14 mouse cellular contexts compared by ENCODE assay signal in the genomic region with DNA sequence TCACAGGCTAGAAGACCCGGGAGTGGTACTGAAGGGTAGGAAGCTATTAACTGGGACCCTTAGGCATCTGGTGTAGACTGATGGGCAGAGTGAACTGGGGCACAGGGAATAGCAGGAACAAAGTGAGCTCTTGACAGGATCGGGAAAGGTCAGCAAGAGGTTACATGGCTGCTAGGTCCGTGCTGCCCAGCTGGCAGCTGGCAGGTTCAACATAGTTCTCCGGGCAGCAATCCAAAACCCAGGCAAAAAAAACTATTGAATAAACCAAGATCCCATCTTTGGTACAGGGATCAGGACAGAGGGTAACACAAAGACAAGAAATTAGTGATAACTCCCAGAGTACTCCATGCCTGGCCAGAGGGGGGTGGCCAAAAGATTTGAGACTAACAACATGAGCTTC. TPM values are rescaled to one million over a fixed set of nuclear protein-coding genes. Genes with fewer than 3 reads are reported as not detected.
DNase-seq lines count a peak whose midpoint lies in the region; ATAC-seq lines count a peak whose summit lies in the region.
"Had no signal": no experiment of that assay in that cellular context is flagged by ENCODE, and none has a peak within 500 bp of the region (broad histone marks: within the 10 kb centered on the region; RNA-seq: fewer than 3 reads in every experiment).

No protein-coding gene starts in this region.

- H3K9ac ChIP-seq in hindbrain, embryonic 14.5 days: no peak overlapping the region
- H3K9ac ChIP-seq in hindbrain, embryonic 12.5 days: no peak overlapping the region
- no peak overlapping the region for H3K9ac ChIP-seq in neural tube, embryonic 12.5 days
- H3K9ac ChIP-seq in neural tube, embryonic 15.5 days (replicated peaks): no peak overlapping the region
- H3K9ac ChIP-seq: limb, embryonic 12.5 days had no signal

- H3K27me3 ChIP-seq in hindbrain, embryonic 14.5 days (ENCODE audit: control insufficient read depth, insufficient read depth, low read length): no peaks in the 10 kb centered on the region
- H3K27me3 ChIP-seq in hindbrain, embryonic 12.5 days: no peaks in the 10 kb centered on the region
- H3K27me3 ChIP-seq in neural tube, embryonic 12.5 days (replicated peaks): no peaks in the 10 kb centered on the region
- H3K27me3 ChIP-seq in neural tube, embryonic 15.5 days (replicated peaks): no peaks in the 10 kb centered on the region
- H3K27me3 ChIP-seq: limb, embryonic 12.5 days had no signal

- DNase-seq in cerebellum, postnatal 14 days: peak; percentile 29 to 39
- no peak for DNase-seq in cerebellum, postnatal 36 days
- DNase-seq in hindbrain, embryonic 14.5 days (ENCODE audit: low spot score): peak; percentile 37
- DNase-seq in kidney, postnatal 25 days: peak; percentile 68 to 74
- no peak for DNase-seq in c-Kit-positive CD71-positive TER-119-positive erythroid progenitor cells, embryonic 14.5 days (ENCODE audit: low spot score)
- DNase-seq: B cell, adult 2 months; cerebellum, adult 11-12 months; layer of hippocampus, adult 9-11 months had no signal

- H3K4me1 ChIP-seq in hindbrain, embryonic 14.5 days (replicated peaks; ENCODE audit: control insufficient read depth, insufficient read depth, low read length): no peaks in the 10 kb centered on the region
- no peaks in the 10 kb centered on the region for H3K4me1 ChIP-seq in hindbrain, embryonic 12.5 days
- no peaks in the 10 kb centered on the region for H3K4me1 ChIP-seq in neural tube, embryonic 12.5 days
- H3K4me1 ChIP-seq in neural tube, embryonic 15.5 days: no peaks in the 10 kb centered on the region
- H3K4me1 ChIP-seq: limb, embryonic 12.5 days had no signal

- no peak overlapping the region for H3K27ac ChIP-seq in hindbrain, embryonic 14.5 days
- no peak overlapping the region for H3K27ac ChIP-seq in hindbrain, embryonic 12.5 days
- H3K27ac ChIP-seq in neural tube, embryonic 12.5 days: no peak overlapping the region
- H3K27ac ChIP-seq in neural tube, embryonic 15.5 days (replicated peaks): no peak overlapping the region
- H3K27ac ChIP-seq: limb, embryonic 12.5 days; macrophage had no signal

- no peak for ATAC-seq in hindbrain, embryonic 14.5 days (ENCODE audit: low FRiP score)
- no peak for ATAC-seq in hindbrain, embryonic 12.5 days (ENCODE audit: low FRiP score)
- 0 out of 2 replicates have a peak, but pooled peaks have one; percentile 7 for ATAC-seq in neural tube, embryonic 12.5 days (ENCODE audit: low FRiP score, low read depth)
- ATAC-seq in neural tube, embryonic 15.5 days (ENCODE audit: low FRiP score): no peak

- H3K36me3 ChIP-seq in hindbrain, embryonic 14.5 days (replicated peaks; ENCODE audit: control insufficient read depth, insufficient read depth): no peaks in the 10 kb centered on the region
- no peaks in the 10 kb centered on the region for H3K36me3 ChIP-seq in hindbrain, embryonic 12.5 days
- no peaks in the 10 kb centered on the region for H3K36me3 ChIP-seq in neural tube, embryonic 12.5 days
- H3K36me3 ChIP-seq in neural tube, embryonic 15.5 days: no peaks in the 10 kb centered on the region
- H3K36me3 ChIP-seq: limb, embryonic 12.5 days had no signal

- H3K4me2 ChIP-seq in hindbrain, embryonic 14.5 days (replicated peaks): no peak overlapping the region
- H3K4me2 ChIP-seq in hindbrain, embryonic 12.5 days (replicated peaks): no peak overlapping the region
- no peak overlapping the region for H3K4me2 ChIP-seq in neural tube, embryonic 12.5 days (replicated peaks)
- H3K4me2 ChIP-seq in neural tube, embryonic 15.5 days: no peak overlapping the region
- H3K4me2 ChIP-seq: limb, embryonic 12.5 days had no signal

- 52% methylated on average over 4 of the region's 4 CpGs for WGBS in hindbrain, embryonic 14.5 days
- 50% methylated on average over 4 of the region's 4 CpGs for WGBS in hindbrain, embryonic 12.5 days
- 48% methylated on average over 4 of the region's 4 CpGs for WGBS in neural tube, embryonic 12.5 days
- WGBS in neural tube, embryonic 15.5 days: 40% methylated on average over 4 of the region's 4 CpGs

- no peak overlapping the region for H3K4me3 ChIP-seq in hindbrain, embryonic 14.5 days (replicated peaks; ENCODE audit: low read length)
- no peak overlapping the region for H3K4me3 ChIP-seq in hindbrain, embryonic 12.5 days
- H3K4me3 ChIP-seq in neural tube, embryonic 12.5 days: no peak overlapping the region
- H3K4me3 ChIP-seq in neural tube, embryonic 15.5 days (replicated peaks): no peak overlapping the region
- H3K4me3 ChIP-seq: limb, embryonic 12.5 days had no signal

- no peaks in the 10 kb centered on the region for H3K9me3 ChIP-seq in hindbrain, embryonic 14.5 days (ENCODE audit: control insufficient read depth, low read length)
- no peaks in the 10 kb centered on the region for H3K9me3 ChIP-seq in hindbrain, embryonic 12.5 days (replicated peaks)
- no peaks in the 10 kb centered on the region for H3K9me3 ChIP-seq in neural tube, embryonic 12.5 days
- no peaks in the 10 kb centered on the region for H3K9me3 ChIP-seq in neural tube, embryonic 15.5 days (replicated peaks)
- H3K9me3 ChIP-seq: limb, embryonic 12.5 days had no signal

RNA-seq across cellular contexts. Expression of gene 2310079G19Rik, which starts 7.7 kb away (rescaled TPM):
- not detected in 2 replicates for polyA plus RNA-seq in hindbrain, embryonic 14.5 days (2014; fragmentation: Nextera tagmentation; extraction: Ambion mirVana)
- polyA plus RNA-seq in hindbrain, embryonic 12.5 days (2016; fragmentation: Nextera tagmentation; extraction: Ambion mirVana): not detected in 2 replicates
- not detected in 2 replicates for polyA plus RNA-seq in neural tube, embryonic 12.5 days (2016; fragmentation: Nextera tagmentation; extraction: Ambion mirVana)
- not detected in 2 replicates for polyA plus RNA-seq in neural tube, embryonic 15.5 days (2015; fragmentation: Nextera tagmentation; extraction: Ambion mirVana)
- polyA plus RNA-seq: limb, embryonic 12.5 days; macrophage; thymus, postnatal 0 days had no signal

RNA-seq across cellular contexts. Expression of gene Krtap26-1, which starts 12.5 kb away (rescaled TPM):
- not detected in 2 replicates for polyA plus RNA-seq in hindbrain, embryonic 14.5 days (2014; fragmentation: Nextera tagmentation; extraction: Ambion mirVana)
- not detected in 2 replicates for polyA plus RNA-seq in hindbrain, embryonic 12.5 days (2016; fragmentation: Nextera tagmentation; extraction: Ambion mirVana)
- polyA plus RNA-seq in neural tube, embryonic 12.5 days (2016; fragmentation: Nextera tagmentation; extraction: Ambion mirVana): not detected in 2 replicates
- polyA plus RNA-seq in neural tube, embryonic 15.5 days (2015; fragmentation: Nextera tagmentation; extraction: Ambion mirVana): 0.15 TPM in 1 of 2 replicates, not detected in the other
- polyA plus RNA-seq: limb, embryonic 12.5 days; macrophage; thymus, postnatal 0 days had no signal

RNA-seq across cellular contexts. Expression of gene Krtap24-1, which starts 23.1 kb away (rescaled TPM):
- not detected in 2 replicates for polyA plus RNA-seq in hindbrain, embryonic 14.5 days (2014; fragmentation: Nextera tagmentation; extraction: Ambion mirVana)
- not detected in 2 replicates for polyA plus RNA-seq in hindbrain, embryonic 12.5 days (2016; fragmentation: Nextera tagmentation; extraction: Ambion mirVana)
- not detected in 2 replicates for polyA plus RNA-seq in neural tube, embryonic 12.5 days (2016; fragmentation: Nextera tagmentation; extraction: Ambion mirVana)
- polyA plus RNA-seq in neural tube, embryonic 15.5 days (2015; fragmentation: Nextera tagmentation; extraction: Ambion mirVana): not detected in 2 replicates
- polyA plus RNA-seq: limb, embryonic 12.5 days; macrophage; thymus, postnatal 0 days had no signal

RNA-seq across cellular contexts. Expression of gene Krtap27-1, which starts 36.3 kb away (rescaled TPM):
- not detected in 2 replicates for polyA plus RNA-seq in hindbrain, embryonic 14.5 days (2014; fragmentation: Nextera tagmentation; extraction: Ambion mirVana)
- polyA plus RNA-seq in hindbrain, embryonic 12.5 days (2016; fragmentation: Nextera tagmentation; extraction: Ambion mirVana): not detected in 2 replicates
- not detected in 2 replicates for polyA plus RNA-seq in neural tube, embryonic 12.5 days (2016; fragmentation: Nextera tagmentation; extraction: Ambion mirVana)
- not detected in 2 replicates for polyA plus RNA-seq in neural tube, embryonic 15.5 days (2015; fragmentation: Nextera tagmentation; extraction: Ambion mirVana)
- polyA plus RNA-seq: limb, embryonic 12.5 days; macrophage; thymus, postnatal 0 days had no signal

Comparison
In these comparisons a context has a peak if more than half of its experiments do, and no peak if none do; other contexts are left out.
1. DNase-seq: peak in cerebellum, postnatal 14 days (2 of 2), hindbrain, embryonic 14.5 days (single experiment) and kidney, postnatal 25 days (2 of 2); none in cerebellum, postnatal 36 days (0 of 2) and c-Kit-positive CD71-positive TER-119-positive erythroid progenitor cells, embryonic 14.5 days (single experiment).